Mouse (Mus musculus): ENCODE results near the gene Defb15. TPM values are rescaled to one million over a fixed set of nuclear protein-coding genes. Genes with fewer than 3 reads are reported as not detected.

Gene Defb15
- not detected in 2 replicates for polyA plus RNA-seq (2015; fragmentation: Nextera tagmentation; extraction: Ambion mirVana)

- H3K4me2 ChIP-seq (ENCODE audit: low read depth, low read length), result no peak within 1 kb of the TSS
- H3K4me3 ChIP-seq (ENCODE audit: low read length), result no peak within 1 kb of the TSS
- H3K27ac ChIP-seq (ENCODE audit: low read length), result no peak within 1 kb of the TSS
- no peaks in the 10 kb centered on the region for H3K36me3 ChIP-seq (ENCODE audit: control insufficient read depth, insufficient read depth)
- 84% methylated on average over 6 of the region's 6 CpGs for WGBS
- H3K9ac ChIP-seq (ENCODE audit: low read length), result no peak within 1 kb of the TSS
- no peaks in the 10 kb centered on the region for H3K9me3 ChIP-seq (replicated peaks; ENCODE audit: control insufficient read depth, low read length)
- ATAC-seq (replicated peaks; ENCODE audit: extremely low read depth, insufficient read depth, low FRiP score), result no peak
- H3K4me1 ChIP-seq (ENCODE audit: control insufficient read depth, insufficient read depth, low read length), result no peaks in the 10 kb centered on the region
- no peaks in the 10 kb centered on the region for H3K27me3 ChIP-seq (ENCODE audit: control insufficient read depth, insufficient read depth, low read length)
These were observed at the start of gene Defb15 for GRCm38 (mm10) chr8:21932610-21933009. Defb15 (minus strand) TSS chr8:21932710.

GRCm38 (mm10) chr8:21981664-21982337, 49.3 kb upstream of the Defb15 start:
- Histone ChIP-seq H3K9me3 (replicated peaks; ENCODE audit: control insufficient read depth, low read length) (no peaks in the 10 kb centered on the region), H3K9ac (ENCODE audit: low read length) (no peak overlapping the region), H3K36me3 (ENCODE audit: control insufficient read depth, insufficient read depth) (no peaks in the 10 kb centered on the region), H3K4me2 (ENCODE audit: low read depth, low read length) (no peak overlapping the region), H3K27me3 (ENCODE audit: control insufficient read depth, insufficient read depth, low read length) (no peaks in the 10 kb centered on the region), H3K4me3 (ENCODE audit: low read length) (no peak overlapping the region), H3K4me1 (ENCODE audit: control insufficient read depth, insufficient read depth, low read length) (no peaks in the 10 kb centered on the region), H3K27ac (ENCODE audit: low read length) (no peak overlapping the region)
- whole genome bisulfite sequencing, result 58% methylated on average over 8 of the region's 8 CpGs
- no peak for ATAC-seq (replicated peaks; ENCODE audit: extremely low read depth, insufficient read depth, low FRiP score)

- Histone ChIP-seq H3K27ac (ENCODE audit: low read length) (no peak overlapping the region), H3K27me3 (ENCODE audit: control insufficient read depth, insufficient read depth, low read length) (no peaks in the 10 kb centered on the region), H3K36me3 (ENCODE audit: control insufficient read depth, insufficient read depth) (no peaks in the 10 kb centered on the region), H3K9ac (ENCODE audit: low read length) (no peak overlapping the region), H3K9me3 (replicated peaks; ENCODE audit: control insufficient read depth, low read length) (no peaks in the 10 kb centered on the region), H3K4me1 (ENCODE audit: control insufficient read depth, insufficient read depth, low read length) (no peaks in the 10 kb centered on the region), H3K4me2 (ENCODE audit: low read depth, low read length) (no peak overlapping the region), H3K4me3 (ENCODE audit: low read length) (no peak overlapping the region)
- no peak for ATAC-seq (replicated peaks; ENCODE audit: extremely low read depth, insufficient read depth, low FRiP score)
- 62% methylated on average over 4 of the region's 4 CpGs for WGBS
These were observed 45.7 kb upstream of the Defb15 start for GRCm38 (mm10) chr8:21978193-21978592.

- H3K4me3 ChIP-seq (ENCODE audit: low read length), result no peak within 1 kb of the TSS
- H3K9ac ChIP-seq (ENCODE audit: low read length), result no peak within 1 kb of the TSS
- no peak within 1 kb of the TSS for H3K27ac ChIP-seq (ENCODE audit: low read length)
- H3K36me3 ChIP-seq (ENCODE audit: control insufficient read depth, insufficient read depth), result no peaks in the 10 kb centered on the region
- 70% methylated on average over 3 of the region's 3 CpGs for WGBS
- ATAC-seq (replicated peaks; ENCODE audit: extremely low read depth, insufficient read depth, low FRiP score), result no peak
- H3K9me3 ChIP-seq (replicated peaks; ENCODE audit: control insufficient read depth, low read length), result no peaks in the 10 kb centered on the region
- H3K4me1 ChIP-seq (ENCODE audit: control insufficient read depth, insufficient read depth, low read length), result no peaks in the 10 kb centered on the region
- H3K27me3 ChIP-seq (ENCODE audit: control insufficient read depth, insufficient read depth, low read length), result no peaks in the 10 kb centered on the region
- H3K4me2 ChIP-seq (ENCODE audit: low read depth, low read length), result no peak within 1 kb of the TSS
These were observed 37.0 kb upstream of the Defb15 start, which contains the start of gene Ccdc70 for GRCm38 (mm10) chr8:21969475-21969874. Ccdc70 (plus strand) TSS chr8:21969775.

GRCm38 (mm10) chr8:21966646-21967045, 34.1 kb upstream of the Defb15 start:
- Histone ChIP-seq H3K9ac (ENCODE audit: low read length) (no peak overlapping the region), H3K4me1 (ENCODE audit: control insufficient read depth, insufficient read depth, low read length) (no peaks in the 10 kb centered on the region), H3K9me3 (replicated peaks; ENCODE audit: control insufficient read depth, low read length) (no peaks in the 10 kb centered on the region), H3K4me3 (ENCODE audit: low read length) (no peak overlapping the region), H3K27me3 (ENCODE audit: control insufficient read depth, insufficient read depth, low read length) (no peaks in the 10 kb centered on the region), H3K27ac (ENCODE audit: low read length) (no peak overlapping the region), H3K36me3 (ENCODE audit: control insufficient read depth, insufficient read depth) (no peaks in the 10 kb centered on the region), H3K4me2 (ENCODE audit: low read depth, low read length) (no peak overlapping the region)
- no peak for ATAC-seq (replicated peaks; ENCODE audit: extremely low read depth, insufficient read depth, low FRiP score)
- WGBS, result 74% methylated on average over 1 of the region's 1 CpGs

- no peaks in the 10 kb centered on the region for H3K4me1 ChIP-seq (ENCODE audit: control insufficient read depth, insufficient read depth, low read length)
- H3K4me2 ChIP-seq (ENCODE audit: low read depth, low read length), result no peak within 1 kb of the TSS
- no peaks in the 10 kb centered on the region for H3K36me3 ChIP-seq (ENCODE audit: control insufficient read depth, insufficient read depth)
- H3K9me3 ChIP-seq (replicated peaks; ENCODE audit: control insufficient read depth, low read length), result no peaks in the 10 kb centered on the region
- H3K27me3 ChIP-seq (ENCODE audit: control insufficient read depth, insufficient read depth, low read length), result no peaks in the 10 kb centered on the region
- WGBS, result 83% methylated on average over 2 of the region's 2 CpGs
- no peak within 1 kb of the TSS for H3K27ac ChIP-seq (ENCODE audit: low read length)
- H3K4me3 ChIP-seq (ENCODE audit: low read length), result no peak within 1 kb of the TSS
- ATAC-seq (replicated peaks; ENCODE audit: extremely low read depth, insufficient read depth, low FRiP score), result no peak
- H3K9ac ChIP-seq (ENCODE audit: low read length), result no peak within 1 kb of the TSS
These were observed 25.9 kb upstream of the Defb15 start, which contains the start of gene Fam90a1a for GRCm38 (mm10) chr8:21958414-21958813. Fam90a1a (plus strand) TSS chr8:21958714.

- no peaks in the 10 kb centered on the region for H3K27me3 ChIP-seq (ENCODE audit: control insufficient read depth, insufficient read depth, low read length)
- ATAC-seq (replicated peaks; ENCODE audit: extremely low read depth, insufficient read depth, low FRiP score), result no peak
- no peak overlapping the region for H3K27ac ChIP-seq (ENCODE audit: low read length)
- no peak overlapping the region for H3K9ac ChIP-seq (ENCODE audit: low read length)
- H3K4me1 ChIP-seq (ENCODE audit: control insufficient read depth, insufficient read depth, low read length), result no peaks in the 10 kb centered on the region
- H3K4me3 ChIP-seq (ENCODE audit: low read length), result no peak overlapping the region
- no peaks in the 10 kb centered on the region for H3K9me3 ChIP-seq (replicated peaks; ENCODE audit: control insufficient read depth, low read length)
- no peak overlapping the region for H3K4me2 ChIP-seq (ENCODE audit: low read depth, low read length)
- 75% methylated on average over 3 of the region's 3 CpGs for WGBS
- no peaks in the 10 kb centered on the region for H3K36me3 ChIP-seq (ENCODE audit: control insufficient read depth, insufficient read depth)
These were observed 23.8 kb upstream of the Defb15 start for GRCm38 (mm10) chr8:21956336-21956735.

- 6% methylated on average over 9 of the region's 9 CpGs for WGBS
- H3K27me3 ChIP-seq (ENCODE audit: control insufficient read depth, insufficient read depth, low read length), result no peaks in the 10 kb centered on the region
These were observed 22.8 kb upstream of the Defb15 start for GRCm38 (mm10) chr8:21955321-21955720.

GRCm38 (mm10) chr8:21947311-21948017, 15.0 kb upstream of the Defb15 start:
- WGBS, result 62% methylated on average over 9 of the region's 9 CpGs
- no peak overlapping the region for H3K9ac ChIP-seq (ENCODE audit: low read length)
- H3K27ac ChIP-seq (ENCODE audit: low read length), result no peak overlapping the region
- no peak overlapping the region for H3K4me3 ChIP-seq (ENCODE audit: low read length)
- no peaks in the 10 kb centered on the region for H3K36me3 ChIP-seq (ENCODE audit: control insufficient read depth, insufficient read depth)
- no peaks in the 10 kb centered on the region for H3K27me3 ChIP-seq (ENCODE audit: control insufficient read depth, insufficient read depth, low read length)
- no peak for ATAC-seq (replicated peaks; ENCODE audit: extremely low read depth, insufficient read depth, low FRiP score)
- H3K4me1 ChIP-seq (ENCODE audit: control insufficient read depth, insufficient read depth, low read length), result no peaks in the 10 kb centered on the region
- H3K4me2 ChIP-seq (ENCODE audit: low read depth, low read length), result no peak overlapping the region
- no peaks in the 10 kb centered on the region for H3K9me3 ChIP-seq (replicated peaks; ENCODE audit: control insufficient read depth, low read length)

More at GRCm38 (mm10) chr8:21955321-21955720, 22.8 kb upstream of the Defb15 start:
- H3K9ac ChIP-seq (ENCODE audit: low read length), result no peak overlapping the region
- no peaks in the 10 kb centered on the region for H3K4me1 ChIP-seq (ENCODE audit: control insufficient read depth, insufficient read depth, low read length)
- H3K27ac ChIP-seq (ENCODE audit: low read length), result no peak overlapping the region
- no peak overlapping the region for H3K4me3 ChIP-seq (ENCODE audit: low read length)
- no peak for ATAC-seq (replicated peaks; ENCODE audit: extremely low read depth, insufficient read depth, low FRiP score)
- H3K36me3 ChIP-seq (ENCODE audit: control insufficient read depth, insufficient read depth), result no peaks in the 10 kb centered on the region
- no peak overlapping the region for H3K4me2 ChIP-seq (ENCODE audit: low read depth, low read length)
- H3K9me3 ChIP-seq (replicated peaks; ENCODE audit: control insufficient read depth, low read length), result no peaks in the 10 kb centered on the region

Data from heart, embryonic 16.5 days (tissue).